Mouse (Mus musculus) MEL (cell line): Measurements from ENCODE around the gene Synpr.

Experiments
- BHLHE40 ChIP-seq: IDR thresholded peaks from 2 replicates; pipeline ENCODE4 v1.6.1; 2012; ENCODE audit warnings: low read depth, mild to moderate bottlenecking, inconsistent platforms, low read length, improper control_type of control experiment, borderline replicate concordance
- CTCF ChIP-seq, 3 experiments: IDR thresholded peaks in 2 of 3; conservative IDR thresholded peaks in 1 of 3; 2 replicates each; pipeline ENCODE4 v1.5.1; 2011 to 2012; ENCODE audit warnings: low read length in 3 of 3, low read depth in 2 of 3, mild to moderate bottlenecking in 2 of 3, improper control_type of control experiment in 1 of 3, inconsistent platforms in 1 of 3, mixed read lengths in 1 of 3, moderate library complexity in 1 of 3; ENCODE audit not compliant: control insufficient read depth in 1 of 3, insufficient read depth in 1 of 3, poor library complexity in 1 of 3, severe bottlenecking in 1 of 3
- MAX ChIP-seq: IDR thresholded peaks from 2 replicates; pipeline ENCODE4 v1.6.1; 2011; ENCODE audit warnings: low read length, improper control_type of control experiment
- MYC ChIP-seq: IDR thresholded peaks from 2 replicates; pipeline ENCODE4 v1.6.1; 2011; ENCODE audit warnings: low read depth, mild to moderate bottlenecking, low read length, improper control_type of control experiment, moderate library complexity
- NELFE ChIP-seq: IDR thresholded peaks from 2 replicates; pipeline ENCODE4 v1.6.1; 2011; ENCODE audit warnings: low read depth, low read length, improper control_type of control experiment
- POLR2A ChIP-seq, 2 experiments: IDR thresholded peaks; 2 replicates each; pipeline ENCODE4 v1.6.1; 2011 to 2012; ENCODE audit warnings: low read length in 2 of 2, mild to moderate bottlenecking in 2 of 2, control low read depth in 1 of 2, improper control_type of control experiment in 1 of 2, low read depth in 1 of 2, moderate library complexity in 1 of 2; ENCODE audit not compliant: control insufficient read depth in 1 of 2, insufficient read depth in 1 of 2, poor library complexity in 1 of 2
- SMC3 ChIP-seq: IDR thresholded peaks from 2 replicates; pipeline ENCODE4 v1.6.1; 2011; ENCODE audit warnings: low read depth, low read length, improper control_type of control experiment
- TCF12 ChIP-seq: IDR thresholded peaks from 2 replicates; pipeline ENCODE4 v1.6.1; 2014; ENCODE audit warnings: low read depth, mild to moderate bottlenecking, inconsistent platforms, low read length, improper control_type of control experiment, moderate library complexity
- USF1 ChIP-seq: IDR thresholded peaks from 2 replicates; pipeline ENCODE4 v1.6.1; 2014; ENCODE audit warnings: low read depth, mild to moderate bottlenecking, inconsistent platforms, low read length, improper control_type of control experiment, moderate library complexity
- USF2 ChIP-seq, 2 experiments: IDR thresholded peaks; 2 replicates each; pipeline ENCODE4 v1.6.1; 2011 to 2012; ENCODE audit warnings: improper control_type of control experiment in 2 of 2, low read length in 2 of 2, borderline replicate concordance in 1 of 2, inconsistent platforms in 1 of 2, low read depth in 1 of 2, mild to moderate bottlenecking in 1 of 2; ENCODE audit not compliant: insufficient read depth in 1 of 2
- ZMIZ1 ChIP-seq: IDR thresholded peaks from 2 replicates; pipeline ENCODE4 v1.6.1; 2012; ENCODE audit warnings: low read depth, mild to moderate bottlenecking, inconsistent platforms, low read length, improper control_type of control experiment, moderate library complexity
- ZNF384 ChIP-seq: IDR thresholded peaks from 2 replicates; pipeline ENCODE4 v1.6.1; 2012; ENCODE audit warnings: low read depth, mild to moderate bottlenecking, inconsistent platforms, low read length, improper control_type of control experiment

DNA sequence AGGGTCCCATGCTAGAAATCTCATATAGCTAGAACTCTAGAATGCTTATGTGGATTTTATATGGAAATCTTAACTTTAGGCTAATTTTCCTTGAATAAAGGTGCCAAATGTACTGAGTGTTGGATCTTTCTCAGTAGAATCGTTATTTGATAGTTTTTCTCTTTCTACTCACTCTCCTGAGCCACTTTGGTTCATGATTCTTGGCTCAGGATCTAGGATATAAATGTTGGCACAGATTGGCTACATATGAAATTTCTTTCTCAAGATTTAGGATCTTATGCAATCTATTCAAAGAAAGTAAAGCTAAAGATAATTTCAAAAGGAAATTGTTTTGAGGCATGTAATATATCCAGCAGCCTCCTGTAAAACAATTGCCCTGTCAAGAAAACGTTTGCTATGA, 263.2 kb downstream of the Synpr start:
- TF ChIP-seq USF1 (no peak), CTCF (IDR thresholded peaks at IDR 0.05 in 2 of 3, conservative IDR thresholded peaks at IDR 0.05 in 1 of 3; ENCODE audit: control insufficient read depth in 1 of 3, insufficient read depth in 1 of 3, low read depth in 2 of 3, low read length in 3 of 3, poor library complexity in 1 of 3, severe bottlenecking in 1 of 3) (no peak), TCF12 (no peak), POLR2A (IDR thresholded peaks at IDR 0.05; ENCODE audit: control insufficient read depth in 1 of 2, insufficient read depth in 1 of 2, low read depth in 1 of 2, low read length in 2 of 2, poor library complexity in 1 of 2) (no peak), MYC (no peak), NELFE (no peak), MAX (no peak), ZNF384 (no peak), SMC3 (no peak), ZMIZ1 (no peak), USF2 (IDR thresholded peaks at IDR 0.05; ENCODE audit: borderline replicate concordance in 1 of 2, insufficient read depth in 1 of 2, low read depth in 1 of 2, low read length in 2 of 2) (no peak), BHLHE40 (no peak)
